Mouse (Mus musculus) CH12.LX (cell line): ENCODE measurements around the gene Sf3a2. TPM values are rescaled to one million over a fixed set of nuclear protein-coding genes. Genes with fewer than 3 reads are reported as not detected.

Experiments
- DNase-seq: peaks from one replicate; pipeline ENCODE4 v3.0.0-alpha.2; 2013; ENCODE audit errors: extremely low read depth
- H3K27ac ChIP-seq: 2 replicates; pipeline ENCODE4 v1.5.1; 2012; ENCODE audit warnings: low read depth, mild to moderate bottlenecking, control low read depth, moderate library complexity; ENCODE audit not compliant: insufficient read depth
- H3K27me3 ChIP-seq: replicated peaks from 2 replicates; pipeline ENCODE3; 2012; ENCODE audit warnings: inconsistent platforms
- H3K36me3 ChIP-seq, 2 experiments: replicated peaks in 1 of 2; 2 replicates each; pipeline versions ENCODE3 to v1.6.1; 2012; ENCODE audit warnings: inconsistent platforms in 1 of 2, low read length in 1 of 2, mild to moderate bottlenecking in 1 of 2, mixed read lengths in 1 of 2, moderate library complexity in 1 of 2; ENCODE audit not compliant: control insufficient read depth in 1 of 2, insufficient read depth in 1 of 2
- H3K4me1 ChIP-seq, 2 experiments: 2 replicates each; pipeline ENCODE4 v1.6.1; 2012; ENCODE audit warnings: inconsistent platforms in 1 of 2, moderate library complexity in 1 of 2; ENCODE audit not compliant: insufficient read depth in 2 of 2, control insufficient read depth in 1 of 2
- H3K4me2 ChIP-seq: 2 replicates; pipeline ENCODE4 v1.6.1; 2012; ENCODE audit warnings: low read depth, mild to moderate bottlenecking, control low read depth; ENCODE audit not compliant: poor library complexity, insufficient read depth, severe bottlenecking
- H3K4me3 ChIP-seq, 3 experiments: fragments of 150-350 bp in 1 of 3; sonication (generic) in 1 of 3; replicated peaks in 1 of 3; 2 replicates each; pipeline versions ENCODE3 to v1.5.1; 2011 to 2012; ENCODE audit warnings: low read depth in 2 of 3, low read length in 2 of 3, mild to moderate bottlenecking in 2 of 3, moderate library complexity in 2 of 3, control low read depth in 1 of 3, improper control_type of control experiment in 1 of 3, inconsistent platforms in 1 of 3, mixed read lengths in 1 of 3; ENCODE audit not compliant: poor library complexity in 1 of 3
- H3K79me2 ChIP-seq: replicated peaks from 2 replicates; pipeline ENCODE4 v1.6.1; 2012; ENCODE audit warnings: mild to moderate bottlenecking, moderate library complexity; ENCODE audit not compliant: control insufficient read depth, poor library complexity, insufficient read depth, severe bottlenecking; ENCODE audit errors: extremely low read depth
- H3K9ac ChIP-seq: 2 replicates; pipeline ENCODE4 v1.6.1; 2012; ENCODE audit warnings: low read depth, mild to moderate bottlenecking, control low read depth, moderate library complexity; ENCODE audit not compliant: insufficient read depth
- H3K9me3 ChIP-seq: replicated peaks from 2 replicates; pipeline ENCODE3; 2012; ENCODE audit warnings: low read length, inconsistent platforms, mixed read lengths
- BHLHE40 ChIP-seq: IDR thresholded peaks from 2 replicates; pipeline ENCODE4 v1.6.1; 2011; ENCODE audit warnings: mild to moderate bottlenecking, low read depth, low read length, improper control_type of control experiment
- CHD1 ChIP-seq: IDR thresholded peaks from 2 replicates; pipeline ENCODE4 v1.6.1; 2012; ENCODE audit warnings: low read depth, low read length, improper control_type of control experiment, inconsistent platforms
- CHD2 ChIP-seq: IDR thresholded peaks from 2 replicates; pipeline ENCODE4 v1.6.1; 2011; ENCODE audit warnings: low read length, improper control_type of control experiment
- E2F4 ChIP-seq: IDR thresholded peaks from 2 replicates; pipeline ENCODE4 v1.6.1; 2011; ENCODE audit warnings: low read depth, low read length, improper control_type of control experiment; ENCODE audit not compliant: insufficient replicate concordance
- ELF1 ChIP-seq: IDR thresholded peaks from 2 replicates; pipeline ENCODE4 v1.6.1; 2014; ENCODE audit warnings: low read depth, mild to moderate bottlenecking, inconsistent platforms, low read length, improper control_type of control experiment
- ETS1 ChIP-seq: conservative IDR thresholded peaks from 2 replicates; pipeline ENCODE4 v1.6.1; 2012; ENCODE audit warnings: low read depth, mild to moderate bottlenecking, inconsistent platforms, low read length, improper control_type of control experiment, moderate library complexity
- KAT2A ChIP-seq: IDR thresholded peaks from 2 replicates; pipeline ENCODE4 v1.6.1; 2012; ENCODE audit warnings: low read length, improper control_type of control experiment, inconsistent platforms; ENCODE audit not compliant: insufficient replicate concordance
- MAFK ChIP-seq: IDR thresholded peaks from 2 replicates; pipeline ENCODE4 v1.6.1; 2011; ENCODE audit warnings: low read length, improper control_type of control experiment; ENCODE audit not compliant: insufficient replicate concordance
- MXI1 ChIP-seq: IDR thresholded peaks from 2 replicates; pipeline ENCODE4 v1.6.1; 2011; ENCODE audit warnings: mild to moderate bottlenecking, low read depth, low read length, improper control_type of control experiment
- NELFE ChIP-seq: IDR thresholded peaks from 2 replicates; pipeline ENCODE4 v1.6.1; 2011; ENCODE audit warnings: low read depth, low read length, improper control_type of control experiment
- POLR2A ChIP-seq: IDR thresholded peaks from 2 replicates; pipeline ENCODE4 v1.6.1; 2011; ENCODE audit warnings: low read depth, mild to moderate bottlenecking, improper control_type of control experiment, low read length
- POLR2AphosphoS2 ChIP-seq: IDR thresholded peaks from 2 replicates; pipeline ENCODE4 v1.6.1; 2011; ENCODE audit warnings: low read depth, low read length, improper control_type of control experiment
- RAD21 ChIP-seq: IDR thresholded peaks from 2 replicates; pipeline ENCODE4 v1.6.1; 2011; ENCODE audit warnings: low read depth, mild to moderate bottlenecking, low read length, improper control_type of control experiment, moderate library complexity
- SMC3 ChIP-seq: IDR thresholded peaks from 2 replicates; pipeline ENCODE4 v1.6.1; 2011; ENCODE audit warnings: low read depth, low read length, improper control_type of control experiment
- TBP ChIP-seq: conservative IDR thresholded peaks from 2 replicates; pipeline ENCODE4 v1.6.1; 2011; ENCODE audit warnings: low read depth, low read length, improper control_type of control experiment
- TCF12 ChIP-seq: IDR thresholded peaks from 2 replicates; pipeline ENCODE4 v1.6.1; 2014; ENCODE audit warnings: low read depth, mild to moderate bottlenecking, inconsistent platforms, low read length, improper control_type of control experiment
- USF2 ChIP-seq: conservative IDR thresholded peaks from 2 replicates; pipeline ENCODE4 v1.6.1; 2011; ENCODE audit warnings: low read depth, low read length, improper control_type of control experiment
- dilution Hi-C: fragments of 300-500 bp; cut with MboI; formaldehyde crosslinking; loops from 2 replicates; pipeline ENCODE4 v1.14.3; 2020; ENCODE audit warnings: low sequenced_read_pairs; ENCODE audit not compliant: extremely low pct_unique_long_range_greater_than_20kb, extremely low pct_ligation_motif_present
- in situ Hi-C: fragments of 300-500 bp; cut with MboI; formaldehyde crosslinking; loops from 3 replicates; pipeline ENCODE4 v1.14.3; 2019; ENCODE audit warnings: low sequenced_read_pairs, low pct_ligation_motif_present, low pct_unique_long_range_greater_than_20kb, mixed read lengths
- polyA plus RNA-seq: library from polyadenylated mRNA; unstranded; fragments of >175 nt; gene quantifications from 2 replicates; pipeline ENCODE4 v1.2.1, GENCODE M21; 2012; ENCODE audit warnings: low read depth; ENCODE audit not compliant: insufficient read length
- total RNA-seq, 2 experiments: library from RNA; depleted of rRNA; stranded (reverse); fragments of 300-350 nt in 1 of 2; fragments of >200 nt in 1 of 2; gene quantifications; 2 replicates each; pipeline ENCODE4 v1.2.3; 2012 to 2014

Gene Sf3a2
- total and polyA plus RNA-seq, 3 experiments = 12.4 to 153 (median 29.0) TPM

DNA sequence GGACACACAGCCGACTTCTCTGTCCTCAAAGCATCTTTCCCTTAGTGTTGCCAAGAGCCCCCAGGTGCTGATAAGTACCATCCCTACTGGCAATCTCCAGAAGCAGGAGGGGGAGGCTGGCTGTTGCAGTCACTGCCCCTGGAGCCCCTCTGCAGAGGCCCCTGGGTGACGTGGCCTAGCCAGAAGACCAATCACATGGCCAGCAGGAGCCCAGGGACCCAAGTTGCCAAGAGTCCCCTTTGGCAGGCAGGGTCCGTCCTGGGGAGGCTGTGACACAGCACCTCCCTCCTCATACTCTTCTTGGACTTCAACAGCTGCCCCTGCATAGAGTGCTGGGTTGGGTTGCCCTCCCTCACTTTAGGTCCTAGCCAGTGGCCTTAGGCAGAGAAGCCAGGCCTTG, 5.0 kb downstream of the Sf3a2 start:
- no peak for DNase-seq
- Histone ChIP-seq H3K36me3 (peaks cover 61 to 79% of the 10 kb centered on the region in 2 experiments), H3K9me3 (peaks cover 5% of the 10 kb centered on the region), H3K4me3 (no peak overlapping the region), H3K9ac (no peak overlapping the region), H3K27me3 (no peaks in the 10 kb centered on the region), H3K27ac (no peak overlapping the region), H3K4me2 (no peak overlapping the region), H3K79me2 (peaks cover 30% of the 10 kb centered on the region), H3K4me1 (peaks cover 6 to 17% of the 10 kb centered on the region in 2 experiments)
- in situ Hi-C loops = loop anchor here (10.0 kb wide), 1 partner anchor 192 kb away; no protein-coding TSS in a partner anchor
- TF ChIP-seq E2F4 (no peak), ELF1 (no peak), MXI1 (no peak), TBP (no peak), RAD21 (no peak), POLR2AphosphoS2 (no peak), BHLHE40 (no peak), KAT2A (no peak), SMC3 (no peak)
- dilution Hi-C loops = no loop called here

DNA sequence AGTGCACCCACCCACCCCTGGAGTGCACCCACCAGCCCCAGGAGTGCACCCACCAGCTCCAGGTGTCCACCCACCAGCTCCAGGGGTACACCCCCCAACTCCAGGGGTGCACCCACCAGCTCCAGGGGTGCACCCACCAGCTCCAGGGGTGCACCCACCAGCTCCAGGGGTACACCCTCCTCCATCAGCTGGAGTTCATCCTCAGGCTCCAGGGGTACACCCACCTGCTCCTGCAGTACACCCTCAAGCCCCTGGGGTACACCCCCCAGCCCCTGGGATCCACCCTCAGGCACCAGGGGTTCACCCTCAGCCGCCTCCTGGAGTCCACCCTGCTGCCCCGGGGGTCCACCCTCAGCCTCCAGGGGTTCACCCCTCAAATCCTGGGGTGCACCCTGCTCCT, 6.3 kb downstream of the Sf3a2 start:
- Histone ChIP-seq H3K9me3 (peaks cover 5% of the 10 kb centered on the region), H3K4me2 (no peak overlapping the region), H3K27me3 (no peaks in the 10 kb centered on the region), H3K27ac (no peak overlapping the region), H3K79me2 (peaks cover 24% of the 10 kb centered on the region), H3K4me3 (no peak overlapping the region), H3K4me1 (peaks cover 6 to 17% of the 10 kb centered on the region in 2 experiments), H3K36me3 (peaks cover 61 to 87% of the 10 kb centered on the region in 2 experiments), H3K9ac (no peak overlapping the region)
- no peak for TF ChIP-seq NELFE
- TF ChIP-seq ETS1 = no peak
- no peak for TF ChIP-seq MAFK
- no peak for TF ChIP-seq USF2
- no peak for TF ChIP-seq CHD1
- no peak for TF ChIP-seq SMC3
- TF ChIP-seq CHD2 = no peak
- TF ChIP-seq TBP = no peak
- TF ChIP-seq POLR2A = no peak
- TF ChIP-seq TCF12 = no peak
- dilution Hi-C loops (no loop called here), in situ Hi-C loops (loop anchor here (10.0 kb wide), 1 partner anchor 190 kb away; no protein-coding TSS in a partner anchor)
- no peak for DNase-seq
